Mouse (Mus musculus) inflammation-experienced regulatory T-cells, adult 6 months (primary cell): ENCODE results near the gene Slc25a3. TPM values are rescaled to one million over a fixed set of nuclear protein-coding genes. Genes with fewer than 3 reads are reported as not detected.

Experiments used
- ATAC-seq: one replicate; pipeline ENCODE4 v1.8.0; 2017
- polyA plus RNA-seq, 3 experiments: library from polyadenylated mRNA; unstranded; fragments of 100-300 nt; shearing (Covaris generic); gene quantifications; one replicate each; pipeline ENCODE4 v1.2.1; 2017

Slc25a3 gene
- 100 to 1,000 TPM; 227 to 247 (median 243) TPM for polyA plus RNA-seq

- peak; percentile 95 for ATAC-seq
These were observed at the start of gene Slc25a3 for GRCm38 (mm10) chr10:91123828-91124822. TSS of gene Slc25a3 (minus strand) at chr10:91124059.

- no peak for ATAC-seq
These were observed 48.7 kb upstream of the Slc25a3 start for GRCm38 (mm10) chr10:91172329-91173100.

- peak; percentile 74 for ATAC-seq
These were observed 47.8 kb upstream of the Slc25a3 start for GRCm38 (mm10) chr10:91171455-91172328.

- peak; percentile 21 for ATAC-seq
These were observed 47.2 kb upstream of the Slc25a3 start for GRCm38 (mm10) chr10:91171041-91171440.

GRCm38 (mm10) chr10:91170143-91170941, 46.5 kb upstream of the Slc25a3 start:
- peak; percentile 57 for ATAC-seq

GRCm38 (mm10) chr10:91169414-91170065, 45.7 kb upstream of the Slc25a3 start:
- ATAC-seq, result no peak

- ATAC-seq, result no peak
These were observed 43.5 kb upstream of the Slc25a3 start for GRCm38 (mm10) chr10:91167352-91167751.

GRCm38 (mm10) chr10:91166890-91167289, 43.0 kb upstream of the Slc25a3 start:
- ATAC-seq, result peak; percentile 60

GRCm38 (mm10) chr10:91165850-91166249, 42.0 kb upstream of the Slc25a3 start:
- no peak for ATAC-seq

- ATAC-seq, result no peak
These were observed 40.6 kb upstream of the Slc25a3 start for GRCm38 (mm10) chr10:91164491-91164890.

GRCm38 (mm10) chr10:91162511-91163163, 38.8 kb upstream of the Slc25a3 start:
- no peak for ATAC-seq

GRCm38 (mm10) chr10:91162077-91162476, 38.2 kb upstream of the Slc25a3 start:
- no peak for ATAC-seq

GRCm38 (mm10) chr10:91161006-91161405, 37.1 kb upstream of the Slc25a3 start:
- ATAC-seq, result peak; percentile 90

- ATAC-seq, result no peak
These were observed 34.6 kb upstream of the Slc25a3 start for GRCm38 (mm10) chr10:91158442-91158841.

- ATAC-seq, result no peak
These were observed 32.5 kb upstream of the Slc25a3 start for GRCm38 (mm10) chr10:91156338-91156737.

- peak; percentile 69 for ATAC-seq
These were observed 30.1 kb upstream of the Slc25a3 start for GRCm38 (mm10) chr10:91153894-91154503.

- ATAC-seq, result no peak
These were observed 21.6 kb upstream of the Slc25a3 start for GRCm38 (mm10) chr10:91145413-91145812.

- no peak for ATAC-seq
These were observed 19.7 kb upstream of the Slc25a3 start for GRCm38 (mm10) chr10:91143313-91144230.
